Mouse (Mus musculus) left cerebral cortex, adult 6 months (tissue): ENCODE results near the gene Vps33b. TPM values are rescaled to one million over a fixed set of nuclear protein-coding genes. Genes with fewer than 3 reads are reported as not detected.

Experiments
- long read RNA-seq, 2 experiments: library from polyadenylated mRNA; unstranded; transcript quantifications; one replicate each; pipeline ENCODE4 v2.0.0; 2019 to 2020
- polyA plus RNA-seq: library from polyadenylated mRNA; unstranded; fragments of <200 nt; fragmentation: Nextera tagmentation; gene quantifications from 2 replicates; pipeline ENCODE4 v1.2.3, GENCODE M21; 2021

Gene Vps33b
- 11.1 and 11.4 TPM in 2 replicates for polyA plus RNA-seq
- long read RNA-seq, experiment 1, transcript Vps33b-206 (23 exons, 2,554 nt), result minor isoform, 8 of 113 reads
- long read RNA-seq, experiment 1, transcript Vps33b-201 (23 exons, 2,574 nt), result major isoform, 58 of 113 reads
- long read RNA-seq, experiment 1, partial matches to known transcripts, result 8 of 113 reads
- long read RNA-seq, experiment 1, other reads (novel, unspliced or antisense), result 39 of 113 reads
- long read RNA-seq, experiment 2, partial matches to known transcripts, result 5 of 13 reads
- long read RNA-seq, experiment 2, other reads (novel, unspliced or antisense), result 4 of 13 reads

GRCm38 (mm10) chr7:80268897-80269750, at the start of gene Vps33b:
Vps33b (plus strand) TSS chr7:80269649.

GRCm38 (mm10) chr7:80232489-80233029, 36.9 kb upstream of the Vps33b start, which contains the start of the genes Cib1 and Gdpgp1:
Cib1 (minus strand) TSS chr7:80232813.
Gdpgp1 (plus strand) TSS chr7:80232865.

GRCm38 (mm10) chr7:80246148-80246721, 23.2 kb upstream of the Vps33b start, which contains the start of gene Ttll13:
Ttll13 (plus strand) TSS chr7:80246376.

GRCm38 (mm10) chr7:80260625-80261371, 8.7 kb upstream of the Vps33b start, which contains the start of gene Ngrn:
Ngrn (plus strand) TSS chr7:80261215.

GRCm38 (mm10) chr7:80294062-80294763, 24.8 kb downstream of the Vps33b start, which contains the start of gene Prc1:
Prc1 (plus strand) TSS chr7:80294450.

GRCm38 (mm10) chr7:80324043-80324815, 54.8 kb downstream of the Vps33b start, which contains the start of gene Rccd1:
Rccd1 (minus strand) TSS chr7:80324454.

GRCm38 (mm10) chr7:80340793-80341192, 71.3 kb downstream of the Vps33b start, which contains the start of gene Unc45a:
Unc45a (minus strand) TSS chr7:80341005.

Other genes with a start within 250 kb of the Vps33b start
- gene Zfp710, start 244.8 kb upstream of the Vps33b start, polyA plus RNA-seq, result 3.2 and 3.6 TPM in 2 replicates
- 40.1 and 55.6 TPM in 2 replicates for gene Idh2, start 154.3 kb upstream of the Vps33b start, polyA plus RNA-seq
- 8.1 and 11.0 TPM in 2 replicates for gene Sema4b, start 82.8 kb upstream of the Vps33b start, polyA plus RNA-seq
- gene Cib1, start 36.8 kb upstream of the Vps33b start, polyA plus RNA-seq, result 53.8 and 63.6 TPM in 2 replicates
- gene Gdpgp1, start 36.8 kb upstream of the Vps33b start, polyA plus RNA-seq, result 5.7 and 5.9 TPM in 2 replicates
- 1.7 and 1.9 TPM in 2 replicates for gene Ttll13, start 23.3 kb upstream of the Vps33b start, polyA plus RNA-seq
- gene Ngrn, start 8.4 kb upstream of the Vps33b start, polyA plus RNA-seq, result 52.0 and 58.3 TPM in 2 replicates
- gene Prc1, start 24.8 kb downstream of the Vps33b start, polyA plus RNA-seq, result 1.1 and 1.3 TPM in 2 replicates
- 0.92 and 1.1 TPM in 2 replicates for gene Rccd1, start 54.8 kb downstream of the Vps33b start, polyA plus RNA-seq
- gene Unc45a, start 71.4 kb downstream of the Vps33b start, polyA plus RNA-seq, result 11.1 and 11.6 TPM in 2 replicates
- 32.9 and 39.4 TPM in 2 replicates for gene Hddc3, start 73.5 kb downstream of the Vps33b start, polyA plus RNA-seq
- 12.0 and 14.3 TPM in 2 replicates for gene Man2a2, start 101.7 kb downstream of the Vps33b start, polyA plus RNA-seq
- 0.83 and 0.92 TPM in 2 replicates for gene Fes, start 118.3 kb downstream of the Vps33b start, polyA plus RNA-seq
- 1.5 and 4.3 TPM in 2 replicates for gene Furin, start 135.8 kb downstream of the Vps33b start, polyA plus RNA-seq